Mouse (Mus musculus) myocyte (in vitro differentiated cells): ENCODE results near the gene Iars2. TPM values are rescaled to one million over a fixed set of nuclear protein-coding genes. Genes with fewer than 3 reads are reported as not detected.

ENCODE experiments used
- H3K27me3 ChIP-seq: one replicate; pipeline ENCODE4 v1.6.1; 2011; ENCODE audit not compliant: control insufficient read depth, insufficient read depth, insufficient read length
- H3K36me3 ChIP-seq: one replicate; pipeline ENCODE4 v1.6.1; 2011; ENCODE audit not compliant: control insufficient read depth, insufficient read depth
- H3K4me2 ChIP-seq: one replicate; pipeline ENCODE4 v1.6.1; 2011; ENCODE audit warnings: low read depth, control low read depth
- H3K4me3 ChIP-seq: one replicate; pipeline ENCODE4 v1.5.1; 2011; ENCODE audit warnings: mild to moderate bottlenecking, control low read depth, moderate library complexity
- H3K79me2 ChIP-seq: one replicate; pipeline ENCODE4 v1.6.1; 2011; ENCODE audit not compliant: control insufficient read depth, insufficient read depth
- H3ac ChIP-seq: one replicate; pipeline ENCODE4 v1.6.1; 2011; ENCODE audit not compliant: control insufficient read depth, insufficient read length
- CEBPB ChIP-seq: IDR thresholded peaks from 2 replicates; pipeline ENCODE4 v1.6.1; 2011; ENCODE audit warnings: mild to moderate bottlenecking, moderate library complexity; ENCODE audit not compliant: poor library complexity, insufficient read depth, severe bottlenecking
- E2F4 ChIP-seq: IDR thresholded peaks from one replicate; pipeline ENCODE4 v1.6.1; 2011; ENCODE audit warnings: mild to moderate bottlenecking, control low read depth, moderate library complexity; ENCODE audit not compliant: insufficient read depth
- MAX ChIP-seq: IDR thresholded peaks from one replicate; pipeline ENCODE4 v1.6.1; 2011; ENCODE audit warnings: low read depth, mild to moderate bottlenecking, control low read depth
- MYOD1 ChIP-seq, 3 experiments: IDR thresholded peaks; one replicate each; pipeline ENCODE4 v1.6.1; 2011; ENCODE audit warnings: control low read depth in 2 of 3, low read depth in 2 of 3, mild to moderate bottlenecking in 2 of 3, moderate library complexity in 1 of 3; ENCODE audit not compliant: insufficient read length in 2 of 3, control insufficient read depth in 1 of 3
- MYOG ChIP-seq, 3 experiments: IDR thresholded peaks; one replicate each; pipeline ENCODE4 v1.6.1; 2011; ENCODE audit warnings: control low read depth in 2 of 3, low read depth in 2 of 3, mild to moderate bottlenecking in 2 of 3; ENCODE audit not compliant: insufficient read length in 2 of 3, control insufficient read depth in 1 of 3, insufficient read depth in 1 of 3
- POLR2A ChIP-seq: IDR thresholded peaks from one replicate; pipeline ENCODE4 v1.6.1; 2011; ENCODE audit warnings: low read depth, mild to moderate bottlenecking, control low read depth, moderate library complexity; ENCODE audit not compliant: insufficient read length
- POLR2AphosphoS2 ChIP-seq: IDR thresholded peaks from one replicate; pipeline ENCODE4 v1.6.1; 2011; ENCODE audit warnings: low read depth, control low read depth; ENCODE audit not compliant: insufficient read length
- REST ChIP-seq: IDR thresholded peaks from one replicate; pipeline ENCODE4 v1.6.1; 2011; ENCODE audit warnings: mild to moderate bottlenecking, control low read depth, moderate library complexity; ENCODE audit not compliant: insufficient read depth, insufficient read length
- SRF ChIP-seq: IDR thresholded peaks from one replicate; pipeline ENCODE4 v1.6.1; 2011; ENCODE audit warnings: low read depth; ENCODE audit not compliant: control insufficient read depth, insufficient read length
- TCF12 ChIP-seq: IDR thresholded peaks from one replicate; pipeline ENCODE4 v1.6.1; 2011; ENCODE audit warnings: mild to moderate bottlenecking, control low read depth; ENCODE audit not compliant: poor library complexity, insufficient read depth, severe bottlenecking
- TCF3 ChIP-seq: IDR thresholded peaks from one replicate; pipeline ENCODE4 v1.6.1; 2011; ENCODE audit warnings: low read depth, control low read depth; ENCODE audit not compliant: insufficient read length
- USF1 ChIP-seq: IDR thresholded peaks from one replicate; pipeline ENCODE4 v1.6.1; 2011; ENCODE audit warnings: low read depth, mild to moderate bottlenecking, control low read depth, moderate library complexity
- polyA plus RNA-seq: library from polyadenylated mRNA; unstranded; fragments of >200 nt; fragmentation: generic; extraction: Trizol; gene quantifications from one replicate; pipeline ENCODE4 v1.2.1, GENCODE M21; 2012; ENCODE audit warnings: missing spikeins

Gene Iars2
- polyA plus RNA-seq, 1 experiment = 16.2 TPM

DNA sequence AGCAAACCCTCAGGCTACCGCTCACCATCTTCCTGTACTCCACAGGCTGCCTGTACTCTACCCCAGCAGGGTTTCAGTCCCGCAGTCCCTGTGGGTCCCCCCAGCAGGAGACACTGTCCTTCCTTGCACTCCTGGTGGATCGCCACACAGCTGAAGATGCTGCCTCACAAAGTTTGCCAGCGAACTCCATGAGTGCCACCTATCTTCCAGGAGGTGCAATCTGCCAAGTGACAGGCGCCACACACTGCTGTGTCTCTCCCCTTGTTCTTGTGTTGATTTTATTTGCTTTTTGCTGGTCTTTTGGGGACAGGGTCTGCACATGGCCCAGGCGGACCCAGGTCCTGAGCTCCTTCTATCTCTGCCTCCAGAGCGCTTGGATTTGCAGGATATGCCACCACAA, 32.3 kb downstream of the Iars2 start:
- no peak overlapping the region for H3ac ChIP-seq
- no peaks in the 10 kb centered on the region for H3K27me3 ChIP-seq
- H3K4me3 ChIP-seq = no peak overlapping the region
- TF ChIP-seq SRF (no peak), E2F4 (no peak), MYOD1 (IDR thresholded peaks at IDR 0.05; ENCODE audit: control insufficient read depth in 1 of 3, insufficient read length in 2 of 3, low read depth in 2 of 3) (no peak), POLR2AphosphoS2 (no peak), MYOG (IDR thresholded peaks at IDR 0.05; ENCODE audit: control insufficient read depth in 1 of 3, insufficient read depth in 1 of 3, insufficient read length in 2 of 3, low read depth in 2 of 3) (no peak), TCF3 (no peak), TCF12 (no peak), CEBPB (no peak), MAX (no peak), USF1 (no peak), POLR2A (no peak), REST (no peak)
- peaks cover 20% of the 10 kb centered on the region for H3K36me3 ChIP-seq
- no peaks in the 10 kb centered on the region for H3K79me2 ChIP-seq
- H3K4me2 ChIP-seq = no peak overlapping the region

DNA sequence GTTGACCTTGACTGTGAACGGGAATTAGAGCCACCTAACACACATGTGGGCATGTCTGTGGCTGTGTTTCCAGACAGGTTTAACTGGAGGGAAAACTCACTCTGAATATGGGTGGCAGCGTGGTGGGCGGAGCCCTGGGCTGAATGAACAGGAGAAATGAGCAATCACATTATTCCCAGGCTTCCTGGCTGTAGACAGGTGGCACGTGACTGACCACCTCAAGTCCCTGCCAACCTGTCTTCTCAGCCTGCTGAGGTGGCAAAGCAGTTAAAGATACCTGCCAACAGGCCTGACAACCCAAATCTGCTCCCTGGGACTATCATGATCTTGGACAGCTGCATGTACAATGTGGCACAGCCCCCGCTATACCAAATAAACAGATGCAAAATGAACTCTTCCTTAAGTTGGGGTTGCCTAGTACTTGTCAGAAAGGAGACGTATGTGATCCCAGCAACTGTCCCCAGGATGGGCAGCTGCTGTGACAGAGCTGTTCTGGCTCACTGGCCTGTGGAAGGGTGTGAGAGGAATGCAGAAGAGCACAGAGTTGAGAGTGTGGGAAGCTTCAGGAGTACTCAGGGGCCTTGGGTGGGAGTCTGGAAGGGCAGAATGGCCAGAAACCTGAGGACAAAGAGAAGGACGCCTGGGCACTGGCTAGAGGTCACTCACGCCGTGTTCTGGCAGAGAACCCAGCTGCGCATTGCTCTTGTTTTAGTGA, 36.4 kb downstream of the Iars2 start:
- Histone ChIP-seq H3ac (no peak overlapping the region), H3K36me3 (peaks cover 26% of the 10 kb centered on the region), H3K4me3 (no peak overlapping the region), H3K4me2 (no peak overlapping the region), H3K27me3 (no peaks in the 10 kb centered on the region), H3K79me2 (no peaks in the 10 kb centered on the region)
- TF ChIP-seq E2F4 (no peak), MYOG (IDR thresholded peaks at IDR 0.05; ENCODE audit: control insufficient read depth in 1 of 3, insufficient read depth in 1 of 3, insufficient read length in 2 of 3, low read depth in 2 of 3) (no peak), USF1 (no peak), CEBPB (no peak), TCF12 (no peak), MAX (no peak), SRF (no peak), POLR2AphosphoS2 (no peak), MYOD1 (IDR thresholded peaks at IDR 0.05; ENCODE audit: control insufficient read depth in 1 of 3, insufficient read length in 2 of 3, low read depth in 2 of 3) (no peak), REST (no peak), TCF3 (no peak), POLR2A (no peak)

- Histone ChIP-seq H3ac (no peak overlapping the region), H3K36me3 (peaks cover 38% of the 10 kb centered on the region), H3K79me2 (no peaks in the 10 kb centered on the region), H3K4me3 (no peak overlapping the region), H3K27me3 (no peaks in the 10 kb centered on the region), H3K4me2 (no peak overlapping the region)
- no peak for TF ChIP-seq CEBPB
- no peak for TF ChIP-seq E2F4
- no peak for TF ChIP-seq REST
- no peak for TF ChIP-seq MYOG (IDR thresholded peaks at IDR 0.05; ENCODE audit: control insufficient read depth in 1 of 3, insufficient read depth in 1 of 3, insufficient read length in 2 of 3, low read depth in 2 of 3)
- TF ChIP-seq SRF = no peak
- no peak for TF ChIP-seq USF1
- TF ChIP-seq MAX = no peak
- no peak for TF ChIP-seq POLR2AphosphoS2
- no peak for TF ChIP-seq POLR2A
- TF ChIP-seq TCF3 = no peak
- TF ChIP-seq TCF12 = no peak
- TF ChIP-seq MYOD1 (IDR thresholded peaks at IDR 0.05; ENCODE audit: control insufficient read depth in 1 of 3, insufficient read length in 2 of 3, low read depth in 2 of 3) = no peak
Observed at GRCm38 (mm10) chr1:185291336-185291735, 37.9 kb downstream of the Iars2 start.

GRCm38 (mm10) chr1:185289231-185289630, 40.0 kb downstream of the Iars2 start:
- Histone ChIP-seq H3ac (no peak overlapping the region), H3K79me2 (no peaks in the 10 kb centered on the region), H3K4me3 (no peak overlapping the region), H3K27me3 (no peaks in the 10 kb centered on the region), H3K4me2 (no peak overlapping the region), H3K36me3 (peaks cover 30% of the 10 kb centered on the region)
- TF ChIP-seq POLR2AphosphoS2 (peak; percentile 40), TCF3 (no peak), USF1 (no peak), MAX (no peak), MYOD1 (IDR thresholded peaks at IDR 0.05; ENCODE audit: control insufficient read depth in 1 of 3, insufficient read length in 2 of 3, low read depth in 2 of 3) (no peak)
